Mouse (Mus musculus) megakaryocyte, adult 5-6 weeks (primary cell): ENCODE results near the gene Dennd4a. TPM values are rescaled to one million over a fixed set of nuclear protein-coding genes. Genes with fewer than 3 reads are reported as not detected.
A peak's percentile ranks its signal among the peaks of the same experiment; 100 is the strongest.

Experiments used
- ATAC-seq: 2 replicates; pipeline ENCODE4 v1.8.0; 2016; ENCODE audit warnings: mild to moderate bottlenecking, inconsistent platforms; ENCODE audit not compliant: poor library complexity, severe bottlenecking
- total RNA-seq, 2 experiments: library from RNA; stranded (forward) in 1 of 2; stranded (reverse) in 1 of 2; fragments of 153-499, 151-499 nt in 1 of 2; fragments of 221-1000, 200-1000 nt in 1 of 2; gene quantifications; 2 replicates each; pipeline versions ENCODE4 v1.2.3 to v1.2.4; 2015 to 2017

Dennd4a gene
- total RNA-seq, 2 experiments from 2014 or later, result 33.3 to 48.2 TPM

GRCm38 (mm10) chr9:64952055-64952454 is 140.9 kb downstream of the Dennd4a start:
- no peak for ATAC-seq

GRCm38 (mm10) chr9:64953190-64953589 is 142.1 kb downstream of the Dennd4a start:
- no peak for ATAC-seq

- no peak for ATAC-seq
Observed at GRCm38 (mm10) chr9:64956337-64956736, 145.2 kb downstream of the Dennd4a start.

GRCm38 (mm10) chr9:64957276-64957675 is 146.1 kb downstream of the Dennd4a start:
- no peak for ATAC-seq

GRCm38 (mm10) chr9:64960117-64960977 is 149.2 kb downstream of the Dennd4a start, which contains the start of gene Ints14:
Gene Ints14 (plus strand): TSS chr9:64960905.
- ATAC-seq, result peak; percentile 99

GRCm38 (mm10) chr9:64960978-64961320 is 149.8 kb downstream of the Dennd4a start:
- peak; percentile 65 for ATAC-seq

Other genes starting within 250 kb of the Dennd4a start
- 249 and 281 TPM in 2 replicates for gene Rab11a, start 73.6 kb upstream of the Dennd4a start, total RNA-seq (2015)
- 144 and 161 TPM in 2 replicates for gene Rab11a, start 73.6 kb upstream of the Dennd4a start, total RNA-seq (2017)
- not detected in 2 replicates for gene Slc24a1, start 140.3 kb downstream of the Dennd4a start, total RNA-seq (2015)
- gene Slc24a1, start 140.3 kb downstream of the Dennd4a start, total RNA-seq (2017), result not detected in 2 replicates
- gene Ints14, start 149.6 kb downstream of the Dennd4a start, total RNA-seq (2015), result 21.5 and 25.4 TPM in 2 replicates
- gene Ints14, start 149.6 kb downstream of the Dennd4a start, total RNA-seq (2017), result 20.7 and 24.0 TPM in 2 replicates
- 10.6 and 12.9 TPM in 2 replicates for gene Hacd3, start 210.4 kb downstream of the Dennd4a start, total RNA-seq (2015)
- gene Hacd3, start 210.4 kb downstream of the Dennd4a start, total RNA-seq (2017), result 21.3 and 23.7 TPM in 2 replicates
- 61.6 and 75.7 TPM in 2 replicates for gene Dpp8, start 221.1 kb downstream of the Dennd4a start, total RNA-seq (2015)
- gene Dpp8, start 221.1 kb downstream of the Dennd4a start, total RNA-seq (2017), result 93.8 and 113 TPM in 2 replicates